Mouse (Mus musculus) limb, embryonic 14.5 days (tissue): ENCODE data around the gene Psat1. TPM values are rescaled to one million over a fixed set of nuclear protein-coding genes. Genes with fewer than 3 reads are reported as not detected.

Experiments
- ATAC-seq: fragments of 200-750 bp; cut with Nextera tagmentation; 2 replicates; pipeline ENCODE4 v1.8.0; 2017; ENCODE audit warnings: low read depth, moderate number of reproducible peaks, moderate TSS enrichment; ENCODE audit not compliant: low FRiP score
- DNase-seq: peaks from one replicate; pipeline ENCODE4 v3.0.0-alpha.2; 2015; ENCODE audit warnings: low spot score
- H3K27ac ChIP-seq: fragments of 300-500 bp; sonication (generic); replicated peaks from 2 replicates; pipeline ENCODE4 v1.5.1; 2014; ENCODE audit warnings: low read depth, mild to moderate bottlenecking, low read length, moderate library complexity, mixed read lengths
- H3K27me3 ChIP-seq: fragments of 300-500 bp; sonication (generic); 2 replicates; pipeline ENCODE4 v1.6.1; 2014; ENCODE audit warnings: low read length, mixed read lengths; ENCODE audit not compliant: control insufficient read depth, insufficient read depth
- H3K36me3 ChIP-seq: fragments of 300-500 bp; sonication (generic); 2 replicates; pipeline ENCODE4 v1.6.1; 2014; ENCODE audit warnings: mild to moderate bottlenecking, low read length, moderate library complexity, mixed read lengths; ENCODE audit not compliant: control insufficient read depth, insufficient read depth
- H3K4me1 ChIP-seq: fragments of 300-500 bp; sonication (generic); 2 replicates; pipeline ENCODE4 v1.6.1; 2014; ENCODE audit warnings: antibody characterized with exemption, low read length, mixed read lengths; ENCODE audit not compliant: control insufficient read depth, insufficient read depth
- H3K4me2 ChIP-seq: fragments of 300-500 bp; sonication (generic); replicated peaks from 2 replicates; pipeline ENCODE4 v1.6.1; 2014; ENCODE audit warnings: low read depth, mild to moderate bottlenecking, low read length, moderate library complexity; ENCODE audit not compliant: severe bottlenecking
- H3K4me3 ChIP-seq: fragments of 300-500 bp; sonication (generic); replicated peaks from 2 replicates; pipeline ENCODE4 v1.5.1; 2014; ENCODE audit warnings: low read length
- H3K9ac ChIP-seq: fragments of 300-500 bp; sonication (generic); 2 replicates; pipeline ENCODE4 v1.6.1; 2014; ENCODE audit warnings: mild to moderate bottlenecking, low read depth, low read length, moderate library complexity; ENCODE audit not compliant: severe bottlenecking
- H3K9me3 ChIP-seq: fragments of 300-500 bp; sonication (generic); 2 replicates; pipeline ENCODE4 v1.6.1; 2016; ENCODE audit warnings: low read length; ENCODE audit not compliant: control insufficient read depth
- POLR2A ChIP-seq: fragments of 200-500 bp; IDR thresholded peaks from 2 replicates; pipeline ENCODE4 v1.8.0; 2012; ENCODE audit warnings: inconsistent platforms, mild to moderate bottlenecking, moderate library complexity, borderline replicate concordance; ENCODE audit not compliant: insufficient read depth, insufficient read length; ENCODE audit errors: extremely low read depth
- WGBS: fragments of 180-500 bp; shearing (Covaris S2); extraction: QIAGEN DNeasy Blood & Tissue Kit; methylation state at CpG from one replicate; pipeline ENCODE4 v1.1.7; 2014; 5-methylcytosine and 5-hydroxymethylcytosine counted together
- polyA plus RNA-seq, 2 experiments: library from polyadenylated mRNA; depleted of rRNA in 1 of 2; stranded (reverse) in 1 of 2; unstranded in 1 of 2; fragments of >200 nt; fragmentation: Nextera tagmentation in 1 of 2; extraction: Ambion mirVana in 1 of 2; gene quantifications; 2 replicates each; pipeline versions ENCODE4 v1.2.1 to v1.2.3; 2012 to 2014

Gene Psat1
- polyA plus RNA-seq, 2 experiments, result 71.5 to 119 TPM

GRCm38 (mm10) chr19:15904734-15905133 is 42.4 kb downstream of the Psat1 start:
- no peak for ATAC-seq
- H3K27ac ChIP-seq, result no peak overlapping the region
- no peaks in the 10 kb centered on the region for H3K9me3 ChIP-seq
- H3K9ac ChIP-seq, result no peak overlapping the region
- no peak for TF ChIP-seq POLR2A
- no peaks in the 10 kb centered on the region for H3K4me1 ChIP-seq
- no peak for DNase-seq
- H3K4me2 ChIP-seq, result no peak overlapping the region
- peaks cover 33% of the 10 kb centered on the region for H3K36me3 ChIP-seq
- no peaks in the 10 kb centered on the region for H3K27me3 ChIP-seq
- 75% methylated on average over 4 of the region's 4 CpGs for WGBS
- no peak overlapping the region for H3K4me3 ChIP-seq

GRCm38 (mm10) chr19:15903508-15904480 is 43.3 kb downstream of the Psat1 start:
- WGBS, result 47% methylated on average over 20 of the region's 20 CpGs
- Histone ChIP-seq H3K9me3 (no peaks in the 10 kb centered on the region), H3K9ac (0 out of 2 replicates have a peak overlapping the region, but pooled peaks have one; percentile 7), H3K27me3 (no peaks in the 10 kb centered on the region), H3K36me3 (peaks cover 28% of the 10 kb centered on the region), H3K4me2 (no peak overlapping the region), H3K4me1 (no peaks in the 10 kb centered on the region), H3K4me3 (no peak overlapping the region), H3K27ac (no peak overlapping the region)
- no peak for TF ChIP-seq POLR2A
- ATAC-seq, result no peak
- DNase-seq, result no peak

- no peak overlapping the region for H3K4me2 ChIP-seq
- no peaks in the 10 kb centered on the region for H3K36me3 ChIP-seq
- WGBS, result 78% methylated on average over 3 of the region's 3 CpGs
- H3K27ac ChIP-seq, result no peak overlapping the region
- no peaks in the 10 kb centered on the region for H3K27me3 ChIP-seq
- H3K4me1 ChIP-seq, result no peaks in the 10 kb centered on the region
- no peak for DNase-seq
- no peaks in the 10 kb centered on the region for H3K9me3 ChIP-seq
- no peak overlapping the region for H3K9ac ChIP-seq
- ATAC-seq, result no peak
- H3K4me3 ChIP-seq, result no peak overlapping the region
- no peak for TF ChIP-seq POLR2A
Observed at GRCm38 (mm10) chr19:15895681-15896080, 51.5 kb downstream of the Psat1 start.

- H3K4me2 ChIP-seq, result no peak overlapping the region
- no peaks in the 10 kb centered on the region for H3K27me3 ChIP-seq
- no peak for ATAC-seq
- no peak overlapping the region for H3K9ac ChIP-seq
- H3K27ac ChIP-seq, result no peak overlapping the region
- DNase-seq, result no peak
- H3K9me3 ChIP-seq, result no peaks in the 10 kb centered on the region
- WGBS, result 96% methylated on average over 4 of the region's 4 CpGs
- H3K36me3 ChIP-seq, result no peaks in the 10 kb centered on the region
- no peaks in the 10 kb centered on the region for H3K4me1 ChIP-seq
- H3K4me3 ChIP-seq, result no peak overlapping the region
- TF ChIP-seq POLR2A, result no peak
Observed at GRCm38 (mm10) chr19:15892146-15892545, 55.0 kb downstream of the Psat1 start.

GRCm38 (mm10) chr19:15888466-15888865 is 58.7 kb downstream of the Psat1 start:
- Histone ChIP-seq H3K36me3 (no peaks in the 10 kb centered on the region), H3K9me3 (no peaks in the 10 kb centered on the region), H3K27ac (no peak overlapping the region), H3K27me3 (no peaks in the 10 kb centered on the region), H3K4me1 (no peaks in the 10 kb centered on the region), H3K4me2 (no peak overlapping the region), H3K4me3 (no peak overlapping the region), H3K9ac (no peak overlapping the region)
- ATAC-seq, result no peak
- no peak for DNase-seq
- no peak for TF ChIP-seq POLR2A
- WGBS, result 98% methylated on average over 4 of the region's 4 CpGs
